Mouse (Mus musculus): ENCODE measurements around the gene Phlda3. TPM values are rescaled to one million over a fixed set of nuclear protein-coding genes. Genes with fewer than 3 reads are reported as not detected.

Phlda3 gene
- polyA plus RNA-seq, 1 experiment from 2014 or later, result 18.6 TPM

GRCm38 (mm10) chr1:135746248-135746647, 19.7 kb upstream of the Phlda3 start:
- Histone ChIP-seq H3K27ac (ENCODE audit: low read depth, low read length) (no peak overlapping the region), H3K4me1 (replicated peaks; ENCODE audit: control insufficient read depth, insufficient read depth, low read length) (0 out of 2 replicates have a peak, but pooled peaks cover under 1% of the 10 kb centered on the region), H3K9me3 (ENCODE audit: control insufficient read depth, low read length) (no peaks in the 10 kb centered on the region), H3K27me3 (ENCODE audit: control insufficient read depth, insufficient read depth, low read length) (no peaks in the 10 kb centered on the region), H3K4me2 (replicated peaks; ENCODE audit: low read depth, low read length) (no peak overlapping the region), H3K36me3 (ENCODE audit: control insufficient read depth, insufficient read depth, low read length) (no peaks in the 10 kb centered on the region), H3K4me3 (ENCODE audit: low read depth, low read length) (no peak overlapping the region), H3K9ac (ENCODE audit: low read depth, low read length) (no peak overlapping the region)
- no peak for DNase-seq (ENCODE audit: low spot score)
- 85% methylated on average over 4 of the region's 4 CpGs for WGBS
- no peak for ATAC-seq (ENCODE audit: low FRiP score)

- DNase-seq (ENCODE audit: low spot score) (peak; percentile 95), ATAC-seq (ENCODE audit: low FRiP score) (peak; percentile 97)
- Histone ChIP-seq H3K36me3 (ENCODE audit: control insufficient read depth, insufficient read depth, low read length) (no peaks in the 10 kb centered on the region), H3K27me3 (ENCODE audit: control insufficient read depth, insufficient read depth, low read length) (no peaks in the 10 kb centered on the region), H3K27ac (ENCODE audit: low read depth, low read length) (no peak overlapping the region), H3K4me2 (replicated peaks; ENCODE audit: low read depth, low read length) (no peak overlapping the region), H3K9ac (ENCODE audit: low read depth, low read length) (no peak overlapping the region), H3K4me1 (replicated peaks; ENCODE audit: control insufficient read depth, insufficient read depth, low read length) (no peaks in the 10 kb centered on the region), H3K4me3 (ENCODE audit: low read depth, low read length) (no peak overlapping the region), H3K9me3 (ENCODE audit: control insufficient read depth, low read length) (no peaks in the 10 kb centered on the region)
- 10% methylated on average over 10 of the region's 10 CpGs for WGBS
These were observed 13.1 kb upstream of the Phlda3 start for GRCm38 (mm10) chr1:135752737-135753348.

DNA sequence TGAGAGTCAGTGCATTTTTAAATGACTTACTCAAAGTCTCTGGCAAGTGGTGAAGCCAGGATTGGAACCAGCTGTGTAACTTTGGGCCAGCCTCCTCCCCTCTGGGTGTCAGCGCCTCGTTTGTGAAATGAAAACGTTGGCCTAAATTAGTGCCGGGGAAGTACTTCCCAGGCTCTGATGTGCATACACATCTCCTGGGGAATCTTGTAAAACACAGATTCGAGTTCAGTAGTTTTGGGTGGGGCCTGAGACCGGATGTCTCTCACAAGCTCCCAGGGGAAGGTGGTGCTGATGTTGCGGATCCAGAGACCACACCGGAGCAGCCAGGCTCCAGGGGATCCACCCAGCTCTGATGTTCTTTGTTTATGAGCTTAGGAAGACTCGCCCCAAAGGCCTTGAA, 10.6 kb upstream of the Phlda3 start:
- Histone ChIP-seq H3K4me2 (replicated peaks; ENCODE audit: low read depth, low read length) (no peak overlapping the region), H3K27ac (ENCODE audit: low read depth, low read length) (no peak overlapping the region), H3K36me3 (ENCODE audit: control insufficient read depth, insufficient read depth, low read length) (no peaks in the 10 kb centered on the region), H3K9ac (ENCODE audit: low read depth, low read length) (no peak overlapping the region), H3K27me3 (ENCODE audit: control insufficient read depth, insufficient read depth, low read length) (no peaks in the 10 kb centered on the region), H3K9me3 (ENCODE audit: control insufficient read depth, low read length) (no peaks in the 10 kb centered on the region), H3K4me3 (ENCODE audit: low read depth, low read length) (no peak overlapping the region), H3K4me1 (replicated peaks; ENCODE audit: control insufficient read depth, insufficient read depth, low read length) (no peaks in the 10 kb centered on the region)
- 58% methylated on average over 9 of the region's 9 CpGs for WGBS
- no peak for ATAC-seq (ENCODE audit: low FRiP score)
- no peak for DNase-seq (ENCODE audit: low spot score)

GRCm38 (mm10) chr1:135755913-135756312, 10.0 kb upstream of the Phlda3 start:
- Histone ChIP-seq H3K4me3 (ENCODE audit: low read depth, low read length) (no peak overlapping the region), H3K9me3 (ENCODE audit: control insufficient read depth, low read length) (no peaks in the 10 kb centered on the region), H3K36me3 (ENCODE audit: control insufficient read depth, insufficient read depth, low read length) (no peaks in the 10 kb centered on the region), H3K27me3 (ENCODE audit: control insufficient read depth, insufficient read depth, low read length) (no peaks in the 10 kb centered on the region), H3K9ac (ENCODE audit: low read depth, low read length) (no peak overlapping the region), H3K4me2 (replicated peaks; ENCODE audit: low read depth, low read length) (no peak overlapping the region), H3K27ac (ENCODE audit: low read depth, low read length) (no peak overlapping the region), H3K4me1 (replicated peaks; ENCODE audit: control insufficient read depth, insufficient read depth, low read length) (no peaks in the 10 kb centered on the region)
- DNase-seq (ENCODE audit: low spot score) (no peak), ATAC-seq (ENCODE audit: low FRiP score) (no peak)
- WGBS, result 82% methylated on average over 3 of the region's 3 CpGs

DNA sequence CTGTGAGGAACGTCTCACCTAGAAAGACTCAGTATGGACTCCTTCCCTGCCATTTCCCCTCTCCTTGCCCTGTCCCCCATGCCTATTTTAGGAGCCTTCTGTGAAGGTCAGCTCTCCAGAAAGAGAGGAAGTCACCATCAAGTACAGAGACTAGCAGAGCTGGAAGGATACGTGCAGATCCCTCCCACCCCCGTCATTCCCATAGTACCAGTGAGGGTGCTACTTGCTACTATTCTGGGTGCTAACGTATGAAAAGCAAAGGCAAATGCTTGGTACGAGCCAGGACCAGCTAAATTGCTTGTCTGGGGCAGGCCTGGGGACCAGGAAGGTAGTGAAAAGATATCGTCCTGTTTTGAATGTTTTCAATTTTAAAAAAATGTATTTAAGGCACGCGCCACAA, 8.6 kb upstream of the Phlda3 start:
- DNase-seq (ENCODE audit: low spot score) (no peak), ATAC-seq (ENCODE audit: low FRiP score) (no peak)
- Histone ChIP-seq H3K4me2 (replicated peaks; ENCODE audit: low read depth, low read length) (no peak overlapping the region), H3K36me3 (ENCODE audit: control insufficient read depth, insufficient read depth, low read length) (no peaks in the 10 kb centered on the region), H3K4me3 (ENCODE audit: low read depth, low read length) (no peak overlapping the region), H3K27ac (ENCODE audit: low read depth, low read length) (no peak overlapping the region), H3K9ac (ENCODE audit: low read depth, low read length) (no peak overlapping the region), H3K27me3 (ENCODE audit: control insufficient read depth, insufficient read depth, low read length) (no peaks in the 10 kb centered on the region), H3K4me1 (replicated peaks; ENCODE audit: control insufficient read depth, insufficient read depth, low read length) (no peaks in the 10 kb centered on the region), H3K9me3 (ENCODE audit: control insufficient read depth, low read length) (no peaks in the 10 kb centered on the region)
- WGBS, result 81% methylated on average over 8 of the region's 8 CpGs

- DNase-seq (ENCODE audit: low spot score) (no peak), ATAC-seq (ENCODE audit: low FRiP score) (no peak)
- no peaks in the 10 kb centered on the region for H3K36me3 ChIP-seq (ENCODE audit: control insufficient read depth, insufficient read depth, low read length)
- no peak overlapping the region for H3K4me3 ChIP-seq (ENCODE audit: low read depth, low read length)
- H3K4me2 ChIP-seq (replicated peaks; ENCODE audit: low read depth, low read length), result no peak overlapping the region
- no peaks in the 10 kb centered on the region for H3K9me3 ChIP-seq (ENCODE audit: control insufficient read depth, low read length)
- WGBS, result 62% methylated on average over 4 of the region's 4 CpGs
- H3K4me1 ChIP-seq (replicated peaks; ENCODE audit: control insufficient read depth, insufficient read depth, low read length), result no peaks in the 10 kb centered on the region
- no peak overlapping the region for H3K27ac ChIP-seq (ENCODE audit: low read depth, low read length)
- H3K27me3 ChIP-seq (ENCODE audit: control insufficient read depth, insufficient read depth, low read length), result 0 out of 2 replicates have a peak, but pooled peaks cover 2% of the 10 kb centered on the region
- H3K9ac ChIP-seq (ENCODE audit: low read depth, low read length), result no peak overlapping the region
These were observed 6.2 kb upstream of the Phlda3 start for GRCm38 (mm10) chr1:135759685-135760084.

GRCm38 (mm10) chr1:135760216-135760615, 5.7 kb upstream of the Phlda3 start:
- H3K4me1 ChIP-seq (replicated peaks; ENCODE audit: control insufficient read depth, insufficient read depth, low read length), result no peaks in the 10 kb centered on the region
- H3K9me3 ChIP-seq (ENCODE audit: control insufficient read depth, low read length), result no peaks in the 10 kb centered on the region
- H3K4me3 ChIP-seq (ENCODE audit: low read depth, low read length), result no peak overlapping the region
- DNase-seq (ENCODE audit: low spot score), result no peak
- H3K36me3 ChIP-seq (ENCODE audit: control insufficient read depth, insufficient read depth, low read length), result no peaks in the 10 kb centered on the region
- H3K4me2 ChIP-seq (replicated peaks; ENCODE audit: low read depth, low read length), result no peak overlapping the region
- H3K27ac ChIP-seq (ENCODE audit: low read depth, low read length), result no peak overlapping the region
- no peak for ATAC-seq (ENCODE audit: low FRiP score)
- H3K27me3 ChIP-seq (ENCODE audit: control insufficient read depth, insufficient read depth, low read length), result 0 out of 2 replicates have a peak, but pooled peaks cover 2% of the 10 kb centered on the region
- no peak overlapping the region for H3K9ac ChIP-seq (ENCODE audit: low read depth, low read length)
- WGBS, result 75% methylated on average over 8 of the region's 8 CpGs

DNA sequence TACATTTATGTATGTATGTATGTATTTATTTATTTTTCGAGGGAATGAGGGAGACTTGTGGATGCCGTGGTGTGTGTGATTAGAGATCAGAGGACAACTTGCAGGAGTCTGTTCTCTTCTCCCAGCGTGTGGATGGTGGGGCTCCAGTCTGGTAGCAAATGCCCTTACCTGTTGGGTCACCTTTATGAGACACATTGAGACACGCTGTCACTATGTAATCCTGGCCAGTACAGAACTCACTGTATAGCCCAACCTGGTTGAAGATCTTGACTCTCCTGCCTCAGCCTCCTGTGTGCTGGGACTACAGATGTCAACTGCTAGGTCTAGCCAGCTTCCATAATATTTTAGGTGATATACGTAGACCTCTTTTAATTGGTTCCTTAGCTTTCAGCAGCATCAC, 4.2 kb upstream of the Phlda3 start:
- ATAC-seq (ENCODE audit: low FRiP score) (no peak), DNase-seq (ENCODE audit: low spot score) (no peak)
- no peak overlapping the region for H3K9ac ChIP-seq (ENCODE audit: low read depth, low read length)
- 0 out of 2 replicates have a peak, but pooled peaks cover 6% of the 10 kb centered on the region for H3K4me1 ChIP-seq (replicated peaks; ENCODE audit: control insufficient read depth, insufficient read depth, low read length)
- H3K9me3 ChIP-seq (ENCODE audit: control insufficient read depth, low read length), result no peaks in the 10 kb centered on the region
- H3K27ac ChIP-seq (ENCODE audit: low read depth, low read length), result no peak overlapping the region
- WGBS, result 90% methylated on average over 5 of the region's 5 CpGs
- no peak overlapping the region for H3K4me2 ChIP-seq (replicated peaks; ENCODE audit: low read depth, low read length)
- H3K36me3 ChIP-seq (ENCODE audit: control insufficient read depth, insufficient read depth, low read length), result no peaks in the 10 kb centered on the region
- 0 out of 2 replicates have a peak, but pooled peaks cover 2% of the 10 kb centered on the region for H3K27me3 ChIP-seq (ENCODE audit: control insufficient read depth, insufficient read depth, low read length)
- no peak overlapping the region for H3K4me3 ChIP-seq (ENCODE audit: low read depth, low read length)

GRCm38 (mm10) chr1:135763503-135764205, 2.3 kb upstream of the Phlda3 start:
- 0 out of 2 replicates have a peak, but pooled peaks cover 2% of the 10 kb centered on the region for H3K27me3 ChIP-seq (ENCODE audit: control insufficient read depth, insufficient read depth, low read length)
- H3K4me3 ChIP-seq (ENCODE audit: low read depth, low read length), result no peak overlapping the region
- H3K4me1 ChIP-seq (replicated peaks; ENCODE audit: control insufficient read depth, insufficient read depth, low read length), result 0 out of 2 replicates have a peak, but pooled peaks cover 10% of the 10 kb centered on the region
- no peak overlapping the region for H3K4me2 ChIP-seq (replicated peaks; ENCODE audit: low read depth, low read length)
- no peaks in the 10 kb centered on the region for H3K9me3 ChIP-seq (ENCODE audit: control insufficient read depth, low read length)
- 68% methylated on average over 9 of the region's 9 CpGs for WGBS
- H3K27ac ChIP-seq (ENCODE audit: low read depth, low read length), result no peak overlapping the region
- H3K9ac ChIP-seq (ENCODE audit: low read depth, low read length), result no peak overlapping the region
- no peak for ATAC-seq (ENCODE audit: low FRiP score)
- no peaks in the 10 kb centered on the region for H3K36me3 ChIP-seq (ENCODE audit: control insufficient read depth, insufficient read depth, low read length)
- no peak for DNase-seq (ENCODE audit: low spot score)
